Mouse (Mus musculus): ENCODE measurements around the gene Ap2s1.

Gene Ap2s1

GRCm38 (mm10) chr7:16752016-16752415 is 13.8 kb downstream of the Ap2s1 start:
- DNase-seq (ENCODE audit: low spot score in 2 of 2), result peak; percentile 42 to 60

- no peak for DNase-seq (ENCODE audit: low spot score in 2 of 2)
Measured at GRCm38 (mm10) chr7:16755362-16756017, 17.3 kb downstream of the Ap2s1 start.

DNA sequence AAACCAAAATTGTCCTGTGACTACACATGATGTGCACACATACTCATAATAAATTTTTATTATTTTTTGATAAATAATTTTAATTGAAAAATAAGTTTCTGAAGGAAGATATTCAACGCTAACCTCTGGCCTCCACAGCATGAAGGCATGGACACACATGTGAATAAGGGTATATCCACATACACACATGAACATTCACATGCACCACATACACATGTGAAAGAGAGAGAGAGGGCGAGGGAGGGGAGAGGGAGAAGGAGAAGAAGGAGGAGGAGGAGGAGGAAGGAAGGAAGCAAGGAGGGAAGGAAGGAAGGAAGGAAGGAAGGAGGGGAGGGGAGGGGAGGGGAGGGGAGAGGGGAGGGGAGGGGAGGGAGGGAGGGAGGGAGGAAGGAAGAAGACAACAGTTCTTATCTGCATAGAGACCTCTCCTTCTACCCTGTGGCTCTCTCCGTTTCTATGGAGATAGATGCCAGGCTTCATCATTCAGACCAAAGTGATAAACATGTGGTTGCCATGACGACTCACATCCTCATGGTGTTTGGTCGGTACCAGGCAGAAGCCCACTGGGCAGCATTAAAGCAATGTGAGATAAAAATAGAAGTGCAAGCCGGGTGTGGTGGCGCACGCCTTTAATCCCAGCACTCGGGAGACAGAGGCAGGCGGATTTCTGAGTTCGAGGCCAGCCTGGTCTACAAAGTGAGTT is 20.8 kb downstream of the Ap2s1 start:
- no peak for DNase-seq (ENCODE audit: low spot score in 2 of 2)

DNA sequence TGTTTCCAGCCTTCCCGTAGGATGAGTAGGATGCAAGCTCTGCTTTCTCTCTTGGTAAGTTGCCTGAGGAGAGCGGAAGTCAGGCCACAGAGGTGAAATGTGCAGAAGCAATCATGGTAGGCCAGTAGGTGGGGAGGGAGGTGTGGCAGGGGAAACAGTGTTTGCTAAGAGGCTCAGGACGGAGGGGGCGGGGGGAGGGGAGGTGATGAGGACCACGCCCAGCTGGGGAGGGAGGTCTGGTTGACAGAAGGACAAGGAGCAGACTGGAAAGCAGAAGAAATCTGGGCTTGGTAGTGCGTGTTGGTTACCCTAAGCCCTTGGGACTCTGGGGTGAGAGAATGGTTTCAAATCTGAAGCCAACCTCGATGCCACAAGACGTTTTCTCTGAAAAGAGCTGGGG is 22.1 kb downstream of the Ap2s1 start:
- DNase-seq (ENCODE audit: low spot score in 2 of 2), result peak in 1 of 2 experiments; percentile 57

GRCm38 (mm10) chr7:16761005-16761481 is 22.8 kb downstream of the Ap2s1 start:
- peak in 1 of 2 experiments; percentile 85 for DNase-seq (ENCODE audit: low spot score in 2 of 2)

DNA sequence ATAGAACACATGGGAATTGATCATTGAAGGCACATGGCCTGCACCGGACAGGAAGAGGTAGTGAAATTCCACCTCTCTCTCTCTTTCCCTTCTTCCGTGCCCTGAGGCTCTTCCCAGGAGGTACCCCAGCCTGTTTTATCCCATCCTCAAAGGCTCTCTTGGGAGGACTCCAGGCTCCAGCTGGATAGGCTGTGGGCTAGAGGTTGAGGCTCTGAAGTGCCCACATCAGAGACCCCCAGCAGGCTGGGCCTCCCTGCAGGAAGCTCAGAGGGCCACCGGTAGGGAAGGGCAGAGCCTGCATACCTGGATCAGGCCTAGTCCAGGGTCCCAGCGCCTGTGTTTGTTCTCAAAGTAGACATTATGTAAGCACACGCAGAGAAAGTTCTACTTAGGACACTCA is 23.4 kb downstream of the Ap2s1 start:
- DNase-seq (ENCODE audit: low spot score in 2 of 2), result peak in 1 of 2 experiments; percentile 34

DNA sequence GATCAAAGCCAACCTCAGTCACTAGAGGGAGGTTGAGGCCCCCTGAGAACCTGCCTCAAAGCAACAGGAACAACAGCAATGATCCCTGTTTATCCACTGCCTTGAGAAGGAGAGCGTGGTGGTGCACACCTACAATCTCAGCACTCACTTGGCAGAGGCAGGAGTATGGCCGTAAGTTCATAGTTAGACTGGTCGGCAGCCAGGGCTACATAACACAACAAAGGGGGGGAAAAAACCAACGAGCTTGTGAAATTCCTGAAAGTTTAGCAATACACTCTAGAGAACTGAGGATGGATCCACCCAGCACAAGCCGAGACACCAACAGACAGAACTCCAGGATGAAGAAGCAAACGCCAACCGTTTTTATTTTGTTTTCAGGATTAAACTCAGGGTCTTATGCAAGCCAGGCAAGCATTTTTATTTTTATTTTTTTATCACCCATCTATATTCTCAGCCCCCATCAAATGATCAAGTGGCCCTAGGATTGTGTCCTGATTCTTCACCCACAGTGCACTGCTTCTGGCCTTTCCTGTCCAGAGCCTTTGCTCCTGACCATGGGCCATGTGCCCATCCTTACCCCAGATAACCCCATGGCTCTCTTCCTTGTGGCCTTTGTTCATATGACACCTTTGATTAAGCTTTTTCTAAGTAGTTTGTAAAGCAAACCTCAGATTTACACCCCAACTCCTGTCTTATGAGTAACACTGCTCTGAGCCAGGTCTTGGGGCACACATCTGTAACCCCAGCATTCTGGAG is 25.4 kb downstream of the Ap2s1 start:
- peak in 1 of 2 experiments; percentile 62 for DNase-seq (ENCODE audit: low spot score in 2 of 2)

DNA sequence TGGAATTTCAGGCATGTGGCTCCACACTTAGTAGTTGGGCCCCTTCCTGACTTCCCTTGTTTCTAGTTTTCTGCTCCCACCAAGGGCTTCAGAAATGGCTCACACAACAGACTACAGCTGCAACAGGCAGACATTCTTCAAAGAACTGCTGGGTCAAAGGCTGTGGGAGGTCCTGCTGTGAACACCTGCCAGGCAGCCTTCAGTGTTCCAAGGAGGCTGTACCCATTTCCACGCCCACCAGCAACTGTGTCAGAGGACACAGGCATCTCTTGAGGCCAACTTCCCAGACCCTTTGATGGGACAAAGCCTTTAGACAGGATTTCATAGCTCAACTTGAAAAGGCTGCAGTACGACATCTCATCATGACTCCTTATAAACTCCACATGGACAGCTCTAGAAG is 28.2 kb downstream of the Ap2s1 start:
- DNase-seq (ENCODE audit: low spot score in 2 of 2), result peak in 1 of 2 experiments; percentile 36

DNA sequence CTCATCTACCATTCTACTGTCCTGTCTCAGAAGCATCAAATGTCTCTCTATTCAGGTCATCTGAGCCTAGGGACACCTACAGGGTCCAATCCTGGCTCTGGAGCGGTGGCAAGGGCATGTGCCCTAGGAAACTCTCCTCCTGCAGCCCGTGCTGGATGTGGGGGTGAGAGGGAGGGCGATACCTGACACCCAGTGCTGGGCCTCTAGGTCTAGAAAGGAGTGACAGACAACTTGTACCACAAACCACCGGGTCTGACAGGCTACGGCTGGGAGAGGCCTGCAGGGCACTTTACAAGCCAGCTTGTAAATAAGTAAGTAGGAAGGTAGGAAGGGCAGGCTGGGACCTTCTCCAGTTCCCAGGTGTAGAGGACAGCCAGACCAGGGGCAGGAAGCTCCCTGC is 37.7 kb downstream of the Ap2s1 start:
- no peak for DNase-seq (ENCODE audit: low spot score in 2 of 2)

- peak in 1 of 2 experiments; percentile 80 for DNase-seq (ENCODE audit: low spot score in 2 of 2)
Measured at GRCm38 (mm10) chr7:16780076-16780475, 41.9 kb downstream of the Ap2s1 start.

DNA sequence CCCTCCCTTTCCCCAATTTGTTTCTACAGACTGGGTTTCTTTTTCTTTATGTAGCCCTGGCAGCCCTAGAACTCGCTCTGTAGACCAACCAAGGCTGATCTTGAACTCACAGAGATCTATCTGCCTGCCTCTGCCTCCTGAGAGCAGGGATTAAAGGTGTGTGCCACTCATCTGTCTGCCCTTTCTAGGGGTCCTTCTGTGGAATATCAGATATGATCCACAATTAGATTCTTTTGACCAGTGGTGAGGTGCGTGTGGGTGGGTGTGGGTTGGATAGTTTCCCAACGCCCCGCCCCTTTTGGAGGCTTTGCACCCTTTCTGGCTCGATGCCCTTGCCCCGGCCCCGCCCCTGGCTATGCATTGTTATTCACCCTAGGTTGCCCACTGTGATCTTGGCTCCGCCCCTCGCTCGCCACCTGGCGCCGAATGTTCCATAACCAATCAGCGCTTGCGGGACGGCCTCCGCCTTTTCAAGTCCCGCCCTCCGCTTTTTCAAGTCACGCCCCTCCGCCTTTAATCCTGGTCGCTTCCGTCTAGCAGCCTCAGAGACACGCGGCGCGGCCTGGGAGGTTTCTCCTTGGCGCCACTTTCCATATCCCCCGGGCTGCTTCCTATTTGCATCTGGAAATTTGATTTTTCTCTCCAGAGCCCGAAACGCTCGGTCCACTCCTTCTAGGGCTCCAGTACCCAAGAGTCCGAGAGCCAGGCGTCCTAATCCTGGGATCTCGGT is 42.8 kb downstream of the Ap2s1 start, which contains the start of gene Slc1a5:
Slc1a5 (plus strand) TSS at position 516 of the 730 bp plus-strand sequence.
- DNase-seq (ENCODE audit: low spot score in 2 of 2), result peak; percentile 91 to 95

DNA sequence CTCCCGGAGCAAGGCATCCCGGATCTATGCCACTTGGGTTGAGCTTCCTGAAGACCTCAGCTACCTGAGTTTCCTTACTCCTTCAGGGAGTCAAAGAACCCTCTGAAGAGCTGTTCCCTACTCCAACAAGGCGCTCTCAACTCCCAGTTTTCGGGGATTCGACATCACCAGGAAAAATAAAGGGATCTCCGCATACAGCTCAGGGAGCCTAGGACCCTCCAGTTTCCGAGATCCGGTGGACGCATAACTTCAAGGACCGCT is 43.3 kb downstream of the Ap2s1 start:
- no peak for DNase-seq (ENCODE audit: low spot score in 2 of 2)

GRCm38 (mm10) chr7:16781816-16782554 is 43.8 kb downstream of the Ap2s1 start:
- DNase-seq (ENCODE audit: low spot score in 2 of 2), result no peak

- DNase-seq (ENCODE audit: low spot score in 2 of 2), result no peak
Measured at GRCm38 (mm10) chr7:16782555-16783125, 44.4 kb downstream of the Ap2s1 start.

DNA sequence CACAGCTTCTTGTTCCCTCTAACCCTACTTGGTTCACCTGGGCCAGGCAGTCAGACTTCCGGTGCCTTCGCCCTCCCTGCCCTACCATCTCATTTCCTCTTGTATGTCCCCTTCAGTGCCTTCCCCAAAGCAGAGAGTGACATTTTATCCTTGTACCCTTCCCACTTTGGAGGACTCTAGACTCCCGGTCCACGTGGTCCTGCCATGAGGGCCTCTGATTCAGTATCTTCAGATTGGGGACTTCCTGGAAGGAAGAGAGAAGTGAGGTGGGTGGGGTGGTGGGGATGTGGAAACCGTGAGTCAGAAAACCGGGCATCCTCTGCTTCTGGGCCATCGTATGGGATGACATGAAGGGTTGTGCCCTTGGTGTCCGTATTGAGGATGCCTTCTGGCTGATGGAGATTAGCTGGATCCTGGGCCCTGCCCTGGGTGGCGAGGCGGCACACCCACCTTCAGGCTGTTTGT is 45.0 kb downstream of the Ap2s1 start:
- DNase-seq (ENCODE audit: low spot score in 2 of 2), result no peak

DNA sequence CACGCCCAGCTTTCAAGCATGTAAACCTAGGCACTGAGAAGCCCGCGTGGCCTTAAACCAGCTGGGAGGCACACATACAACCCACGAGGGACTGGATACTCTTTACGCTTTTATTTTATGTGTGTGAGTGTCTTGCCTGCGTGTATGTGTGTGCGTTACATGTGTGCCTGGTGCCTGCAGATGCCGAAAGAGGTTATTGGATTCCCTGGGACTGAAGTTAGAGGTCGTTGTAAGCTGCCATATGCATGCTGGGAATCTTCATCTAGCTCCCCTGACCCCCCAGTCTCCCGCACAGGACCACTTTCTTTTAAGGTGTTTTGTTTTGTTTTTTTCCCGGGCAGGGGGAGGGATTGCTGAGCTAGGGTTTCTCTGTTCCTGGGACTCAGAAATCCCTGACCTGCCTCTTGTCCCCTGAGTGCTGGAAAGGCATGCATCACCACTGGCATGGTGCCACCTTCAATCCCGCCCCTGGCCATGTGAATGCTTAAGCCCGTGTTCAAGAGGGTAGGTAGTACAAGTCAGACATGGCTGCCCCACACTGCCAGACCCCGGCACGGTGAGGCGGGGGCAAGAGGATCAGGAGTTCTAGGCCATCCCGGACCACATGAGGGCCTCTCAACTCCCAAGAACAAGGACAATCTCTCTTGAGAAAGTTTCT is 45.7 kb downstream of the Ap2s1 start:
- DNase-seq (ENCODE audit: low spot score in 2 of 2), result peak in 1 of 2 experiments; percentile 70

- no peak for DNase-seq (ENCODE audit: low spot score in 2 of 2)
Measured at GRCm38 (mm10) chr7:16784498-16784976, 46.3 kb downstream of the Ap2s1 start.

- no peak for DNase-seq (ENCODE audit: low spot score in 2 of 2)
Measured at GRCm38 (mm10) chr7:16785541-16786083, 47.4 kb downstream of the Ap2s1 start.

GRCm38 (mm10) chr7:16792316-16792715 is 54.1 kb downstream of the Ap2s1 start:
- DNase-seq (ENCODE audit: low spot score in 2 of 2), result peak in 1 of 2 experiments; percentile 59

Measured in urinary bladder, postnatal 36 days (tissue).